Mouse (Mus musculus): Measurements from ENCODE around the gene Kcnh1. TPM values are rescaled to one million over a fixed set of nuclear protein-coding genes. Genes with fewer than 3 reads are reported as not detected.

Gene Kcnh1
- polyA plus RNA-seq, 1 experiment: 0.14 TPM

- Histone ChIP-seq H3K4me1 (ENCODE audit: control insufficient read depth, insufficient read depth, insufficient read length, low read length) (no peaks in the 10 kb centered on the region), H3K36me3 (ENCODE audit: control insufficient read depth, insufficient read depth, low read length) (no peaks in the 10 kb centered on the region), H3K27ac (ENCODE audit: insufficient read depth, low read depth, low read length) (no peak overlapping the region), H3K4me3 (ENCODE audit: low read depth, low read length) (no peak overlapping the region), H3K27me3 (ENCODE audit: control insufficient read depth, insufficient read depth, low read length) (no peaks in the 10 kb centered on the region)
- TF ChIP-seq CTCF (IDR thresholded peaks at IDR 0.05; ENCODE audit: extremely low read depth, insufficient read length, insufficient replicate concordance, low read depth, low read length): no peak
- TF ChIP-seq POLR2A (IDR thresholded peaks at IDR 0.05; ENCODE audit: low read depth, low read length): no peak
Observed at GRCm38 (mm10) chr1:192533016-192533415, 342.4 kb downstream of the Kcnh1 start.

GRCm38 (mm10) chr1:192536440-192536839 lies 345.9 kb downstream of the Kcnh1 start:
- WGBS: 72% methylated on average over 1 of the region's 1 CpGs
- Histone ChIP-seq H3K36me3 (ENCODE audit: control insufficient read depth, insufficient read depth, low read length) (no peaks in the 10 kb centered on the region), H3K27me3 (ENCODE audit: control insufficient read depth, insufficient read depth, low read length) (no peaks in the 10 kb centered on the region), H3K4me1 (ENCODE audit: control insufficient read depth, insufficient read depth, insufficient read length, low read length) (no peaks in the 10 kb centered on the region), H3K4me3 (ENCODE audit: low read depth, low read length) (no peak overlapping the region), H3K27ac (ENCODE audit: insufficient read depth, low read depth, low read length) (no peak overlapping the region)
- TF ChIP-seq POLR2A (IDR thresholded peaks at IDR 0.05; ENCODE audit: low read depth, low read length) (no peak), CTCF (IDR thresholded peaks at IDR 0.05; ENCODE audit: extremely low read depth, insufficient read length, insufficient replicate concordance, low read depth, low read length) (no peak)

- H3K27me3 ChIP-seq (ENCODE audit: control insufficient read depth, insufficient read depth, low read length): no peaks in the 10 kb centered on the region
- H3K36me3 ChIP-seq (ENCODE audit: control insufficient read depth, insufficient read depth, low read length): no peaks in the 10 kb centered on the region
- H3K4me3 ChIP-seq (ENCODE audit: low read depth, low read length): no peak overlapping the region
- H3K27ac ChIP-seq (ENCODE audit: insufficient read depth, low read depth, low read length): no peak overlapping the region
- TF ChIP-seq POLR2A (IDR thresholded peaks at IDR 0.05; ENCODE audit: low read depth, low read length): no peak
- no peaks in the 10 kb centered on the region for H3K4me1 ChIP-seq (ENCODE audit: control insufficient read depth, insufficient read depth, insufficient read length, low read length)
- 68% methylated on average over 7 of the region's 7 CpGs for WGBS
Observed at GRCm38 (mm10) chr1:192537169-192537568, 346.6 kb downstream of the Kcnh1 start.

- Histone ChIP-seq H3K4me1 (ENCODE audit: control insufficient read depth, insufficient read depth, insufficient read length, low read length) (no peaks in the 10 kb centered on the region), H3K36me3 (ENCODE audit: control insufficient read depth, insufficient read depth, low read length) (no peaks in the 10 kb centered on the region), H3K4me3 (ENCODE audit: low read depth, low read length) (no peak overlapping the region), H3K27ac (ENCODE audit: insufficient read depth, low read depth, low read length) (no peak overlapping the region), H3K27me3 (ENCODE audit: control insufficient read depth, insufficient read depth, low read length) (no peaks in the 10 kb centered on the region)
- 76% methylated on average over 2 of the region's 2 CpGs for WGBS
- TF ChIP-seq CTCF (IDR thresholded peaks at IDR 0.05; ENCODE audit: extremely low read depth, insufficient read length, insufficient replicate concordance, low read depth, low read length) (no peak), POLR2A (IDR thresholded peaks at IDR 0.05; ENCODE audit: low read depth, low read length) (no peak)
Observed at GRCm38 (mm10) chr1:192542093-192542492, 351.5 kb downstream of the Kcnh1 start.

GRCm38 (mm10) chr1:192543686-192544085 lies 353.1 kb downstream of the Kcnh1 start:
- Histone ChIP-seq H3K27ac (ENCODE audit: insufficient read depth, low read depth, low read length) (no peak overlapping the region), H3K27me3 (ENCODE audit: control insufficient read depth, insufficient read depth, low read length) (no peaks in the 10 kb centered on the region), H3K4me3 (ENCODE audit: low read depth, low read length) (no peak overlapping the region), H3K36me3 (ENCODE audit: control insufficient read depth, insufficient read depth, low read length) (no peaks in the 10 kb centered on the region), H3K4me1 (ENCODE audit: control insufficient read depth, insufficient read depth, insufficient read length, low read length) (no peaks in the 10 kb centered on the region)
- 82% methylated on average over 4 of the region's 4 CpGs for WGBS
- no peak for TF ChIP-seq POLR2A (IDR thresholded peaks at IDR 0.05; ENCODE audit: low read depth, low read length)
- TF ChIP-seq CTCF (IDR thresholded peaks at IDR 0.05; ENCODE audit: extremely low read depth, insufficient read length, insufficient replicate concordance, low read depth, low read length): no peak

- Histone ChIP-seq H3K36me3 (ENCODE audit: control insufficient read depth, insufficient read depth, low read length) (no peaks in the 10 kb centered on the region), H3K4me1 (ENCODE audit: control insufficient read depth, insufficient read depth, insufficient read length, low read length) (no peaks in the 10 kb centered on the region), H3K27ac (ENCODE audit: insufficient read depth, low read depth, low read length) (no peak overlapping the region), H3K27me3 (ENCODE audit: control insufficient read depth, insufficient read depth, low read length) (no peaks in the 10 kb centered on the region), H3K4me3 (ENCODE audit: low read depth, low read length) (no peak overlapping the region)
- 79% methylated on average over 9 of the region's 9 CpGs for WGBS
- TF ChIP-seq POLR2A (IDR thresholded peaks at IDR 0.05; ENCODE audit: low read depth, low read length) (no peak), CTCF (IDR thresholded peaks at IDR 0.05; ENCODE audit: extremely low read depth, insufficient read length, insufficient replicate concordance, low read depth, low read length) (no peak)
Observed at GRCm38 (mm10) chr1:192544091-192544490, 353.5 kb downstream of the Kcnh1 start.

- no peaks in the 10 kb centered on the region for H3K27me3 ChIP-seq (ENCODE audit: control insufficient read depth, insufficient read depth, low read length)
- no peaks in the 10 kb centered on the region for H3K36me3 ChIP-seq (ENCODE audit: control insufficient read depth, insufficient read depth, low read length)
- no peak for TF ChIP-seq POLR2A (IDR thresholded peaks at IDR 0.05; ENCODE audit: low read depth, low read length)
- TF ChIP-seq CTCF (IDR thresholded peaks at IDR 0.05; ENCODE audit: extremely low read depth, insufficient read length, insufficient replicate concordance, low read depth, low read length): no peak
- no peaks in the 10 kb centered on the region for H3K4me1 ChIP-seq (ENCODE audit: control insufficient read depth, insufficient read depth, insufficient read length, low read length)
- H3K4me3 ChIP-seq (ENCODE audit: low read depth, low read length): no peak overlapping the region
- WGBS: 79% methylated on average over 7 of the region's 7 CpGs
- no peak overlapping the region for H3K27ac ChIP-seq (ENCODE audit: insufficient read depth, low read depth, low read length)
Observed at GRCm38 (mm10) chr1:192544901-192545300, 354.3 kb downstream of the Kcnh1 start.

GRCm38 (mm10) chr1:192546843-192547242 lies 356.3 kb downstream of the Kcnh1 start:
- no peak overlapping the region for H3K27ac ChIP-seq (ENCODE audit: insufficient read depth, low read depth, low read length)
- no peak overlapping the region for H3K4me3 ChIP-seq (ENCODE audit: low read depth, low read length)
- WGBS: 35% methylated on average over 1 of the region's 1 CpGs
- H3K27me3 ChIP-seq (ENCODE audit: control insufficient read depth, insufficient read depth, low read length): no peaks in the 10 kb centered on the region
- H3K36me3 ChIP-seq (ENCODE audit: control insufficient read depth, insufficient read depth, low read length): no peaks in the 10 kb centered on the region
- TF ChIP-seq POLR2A (IDR thresholded peaks at IDR 0.05; ENCODE audit: low read depth, low read length) (no peak), CTCF (IDR thresholded peaks at IDR 0.05; ENCODE audit: extremely low read depth, insufficient read length, insufficient replicate concordance, low read depth, low read length) (peak; percentile 14; the same call in 1 of the 2 replicates)
- H3K4me1 ChIP-seq (ENCODE audit: control insufficient read depth, insufficient read depth, insufficient read length, low read length): no peaks in the 10 kb centered on the region

All from small intestine, adult 2 months (tissue).